In the genomic region with DNA sequence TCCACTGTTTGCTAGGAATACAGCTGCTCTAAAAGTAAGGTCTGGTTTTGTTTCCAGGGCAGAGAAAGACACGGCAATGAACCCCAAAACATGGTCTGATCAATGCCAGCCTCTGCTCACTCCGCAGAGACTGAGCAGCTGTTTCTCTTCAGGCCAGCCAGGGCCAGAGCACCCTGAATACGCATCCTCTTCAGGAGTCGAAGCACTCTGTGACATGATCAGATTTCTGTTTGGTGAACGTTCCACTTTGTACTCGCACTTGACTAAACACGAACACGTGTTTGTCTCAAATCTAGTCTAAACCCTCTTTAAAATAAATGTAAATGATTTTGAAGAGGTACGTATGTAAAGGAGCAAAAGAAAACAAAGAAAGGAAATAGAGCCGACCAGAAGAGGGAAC, we compare ENCODE assay signal across 25 mouse cellular contexts.
DNase-seq lines count a peak whose midpoint lies in the region; ATAC-seq lines count a peak whose summit lies in the region.
"Had no signal": no experiment of that assay in that cellular context is flagged by ENCODE, and none has a peak within 500 bp of the region (broad histone marks: within the 10 kb centered on the region; RNA-seq: fewer than 3 reads in every experiment).

No protein-coding gene starts in this region.

- no peaks in the 10 kb centered on the region for H3K27me3 ChIP-seq in embryonic facial prominence, embryonic 11.5 days (ENCODE audit: control insufficient read depth, insufficient read depth, low read length)
- no peaks in the 10 kb centered on the region for H3K27me3 ChIP-seq in embryonic facial prominence, embryonic 10.5 days (replicated peaks; ENCODE audit: low read depth, poor library complexity, severe bottlenecking)
- H3K27me3 ChIP-seq in limb, embryonic 12.5 days = no peaks in the 10 kb centered on the region
- H3K27me3 ChIP-seq in limb, embryonic 10.5 days (ENCODE audit: low read depth, poor library complexity, severe bottlenecking) = no peaks in the 10 kb centered on the region
- no peaks in the 10 kb centered on the region for H3K27me3 ChIP-seq in embryonic facial prominence, embryonic 12.5 days
- H3K27me3 ChIP-seq in embryonic facial prominence, embryonic 14.5 days (replicated peaks; ENCODE audit: control insufficient read depth, insufficient read depth, low read length) = no peaks in the 10 kb centered on the region
- H3K27me3 ChIP-seq: CH12.LX; forebrain, embryonic 13.5 days; forebrain, embryonic 15.5 days had no signal

- ATAC-seq in embryonic facial prominence, embryonic 11.5 days (replicated peaks; ENCODE audit: insufficient number of reproducible peaks, low FRiP score, low TSS enrichment, low read depth) = no peak
- no peak for ATAC-seq in limb, embryonic 12.5 days (ENCODE audit: insufficient number of reproducible peaks, insufficient read depth, low FRiP score, low TSS enrichment, low read depth)
- ATAC-seq in embryonic facial prominence, embryonic 12.5 days (ENCODE audit: insufficient number of reproducible peaks, insufficient read depth, low FRiP score, low TSS enrichment) = no peak; the same call in 1 of the 2 replicates
- no peak; the same call in 1 of the 2 replicates for ATAC-seq in embryonic facial prominence, embryonic 14.5 days (ENCODE audit: low read depth)
- ATAC-seq: activated CD4-positive, CD25-positive, alpha-beta regulatory T cell, adult 4 months; CD4-positive, CD25-positive, alpha-beta regulatory T cell, adult 4 months; forebrain, embryonic 13.5 days; forebrain, embryonic 15.5 days; forebrain, postnatal 0 days; Patski had no signal

- H3K4me3 ChIP-seq in embryonic facial prominence, embryonic 11.5 days (ENCODE audit: low read depth, low read length) = no peak overlapping the region
- no peak overlapping the region for H3K4me3 ChIP-seq in embryonic facial prominence, embryonic 10.5 days
- no peak overlapping the region for H3K4me3 ChIP-seq in limb, embryonic 12.5 days (replicated peaks)
- no peak overlapping the region for H3K4me3 ChIP-seq in limb, embryonic 10.5 days
- no peak overlapping the region for H3K4me3 ChIP-seq in embryonic facial prominence, embryonic 12.5 days
- no peak overlapping the region for H3K4me3 ChIP-seq in embryonic facial prominence, embryonic 14.5 days (ENCODE audit: low read depth, low read length)
- H3K4me3 ChIP-seq: forebrain, embryonic 13.5 days; forebrain, embryonic 15.5 days had no signal

- H3K27ac ChIP-seq in embryonic facial prominence, embryonic 11.5 days (replicated peaks; ENCODE audit: low read depth, low read length) = peak overlapping the region; percentile 41; the same call in 1 of the 2 replicates
- no peak overlapping the region for H3K27ac ChIP-seq in embryonic facial prominence, embryonic 10.5 days (replicated peaks)
- H3K27ac ChIP-seq in limb, embryonic 12.5 days = 0 out of 2 replicates have a peak overlapping the region, but pooled peaks have one; percentile 2
- H3K27ac ChIP-seq in limb, embryonic 10.5 days = no peak overlapping the region
- H3K27ac ChIP-seq in embryonic facial prominence, embryonic 12.5 days = peak overlapping the region; percentile 32; the same call in 1 of the 2 replicates
- 0 out of 2 replicates have a peak overlapping the region, but pooled peaks have one; percentile 8 for H3K27ac ChIP-seq in embryonic facial prominence, embryonic 14.5 days (replicated peaks; ENCODE audit: low read depth, low read length)
- H3K27ac ChIP-seq: forebrain, embryonic 13.5 days; forebrain, embryonic 15.5 days had no signal

- H3K4me1 ChIP-seq in embryonic facial prominence, embryonic 11.5 days (ENCODE audit: control insufficient read depth, insufficient read depth, low read length) = no peaks in the 10 kb centered on the region
- H3K4me1 ChIP-seq in embryonic facial prominence, embryonic 10.5 days = peaks cover 17% of the 10 kb centered on the region
- H3K4me1 ChIP-seq in limb, embryonic 12.5 days (replicated peaks) = 0 out of 2 replicates have a peak, but pooled peaks cover 11% of the 10 kb centered on the region
- H3K4me1 ChIP-seq in limb, embryonic 10.5 days = peaks cover 10% of the 10 kb centered on the region
- peaks cover 24% of the 10 kb centered on the region for H3K4me1 ChIP-seq in embryonic facial prominence, embryonic 12.5 days
- peaks cover 15% of the 10 kb centered on the region for H3K4me1 ChIP-seq in embryonic facial prominence, embryonic 14.5 days (ENCODE audit: control insufficient read depth, insufficient read depth, low read length)
- H3K4me1 ChIP-seq: forebrain, embryonic 13.5 days had no signal

- no peak overlapping the region; the same call in 1 of the 2 replicates for H3K9ac ChIP-seq in embryonic facial prominence, embryonic 11.5 days (replicated peaks; ENCODE audit: low read length)
- no peak overlapping the region for H3K9ac ChIP-seq in limb, embryonic 12.5 days (replicated peaks)
- H3K9ac ChIP-seq in embryonic facial prominence, embryonic 12.5 days = no peak overlapping the region
- H3K9ac ChIP-seq in embryonic facial prominence, embryonic 14.5 days (ENCODE audit: low read depth, low read length) = 0 out of 2 replicates have a peak overlapping the region, but pooled peaks have one; percentile 21
- H3K9ac ChIP-seq: forebrain, embryonic 13.5 days; forebrain, embryonic 15.5 days; forebrain, postnatal 0 days had no signal

- H3K4me2 ChIP-seq in embryonic facial prominence, embryonic 11.5 days (ENCODE audit: low read depth, low read length) = no peak overlapping the region
- no peak overlapping the region for H3K4me2 ChIP-seq in limb, embryonic 12.5 days
- no peak overlapping the region for H3K4me2 ChIP-seq in embryonic facial prominence, embryonic 12.5 days (replicated peaks)
- peak overlapping the region; percentile 12; the same call in 1 of the 2 replicates for H3K4me2 ChIP-seq in embryonic facial prominence, embryonic 14.5 days (ENCODE audit: low read depth, low read length)
- H3K4me2 ChIP-seq: forebrain, embryonic 13.5 days; forebrain, embryonic 15.5 days had no signal

- no peaks in the 10 kb centered on the region for H3K36me3 ChIP-seq in embryonic facial prominence, embryonic 11.5 days (replicated peaks; ENCODE audit: control insufficient read depth, insufficient read depth, low read depth, low read length)
- peaks cover 6% of the 10 kb centered on the region for H3K36me3 ChIP-seq in embryonic facial prominence, embryonic 10.5 days (replicated peaks)
- no peaks in the 10 kb centered on the region for H3K36me3 ChIP-seq in limb, embryonic 12.5 days
- H3K36me3 ChIP-seq in limb, embryonic 10.5 days = 0 out of 2 replicates have a peak, but pooled peaks cover 3% of the 10 kb centered on the region
- H3K36me3 ChIP-seq in embryonic facial prominence, embryonic 12.5 days = peaks cover 10% of the 10 kb centered on the region; the same call in 1 of the 2 replicates
- peaks cover 8% of the 10 kb centered on the region; the same call in 1 of the 2 replicates for H3K36me3 ChIP-seq in embryonic facial prominence, embryonic 14.5 days (ENCODE audit: control insufficient read depth, insufficient read depth, low read length)
- H3K36me3 ChIP-seq: forebrain, embryonic 15.5 days; G1E had no signal

- no peaks in the 10 kb centered on the region for H3K9me3 ChIP-seq in embryonic facial prominence, embryonic 11.5 days (replicated peaks; ENCODE audit: control insufficient read depth, low read length)
- no peaks in the 10 kb centered on the region for H3K9me3 ChIP-seq in embryonic facial prominence, embryonic 10.5 days
- H3K9me3 ChIP-seq in limb, embryonic 12.5 days = no peaks in the 10 kb centered on the region
- no peaks in the 10 kb centered on the region for H3K9me3 ChIP-seq in limb, embryonic 10.5 days (replicated peaks)
- H3K9me3 ChIP-seq in embryonic facial prominence, embryonic 12.5 days = no peaks in the 10 kb centered on the region
- no peaks in the 10 kb centered on the region for H3K9me3 ChIP-seq in embryonic facial prominence, embryonic 14.5 days (ENCODE audit: control insufficient read depth, low read length)
- H3K9me3 ChIP-seq: forebrain, embryonic 13.5 days; forebrain, embryonic 15.5 days had no signal

- DNase-seq in embryonic facial prominence, embryonic 11.5 days (ENCODE audit: low spot score) = peak; percentile 57
- DNase-seq in embryonic facial prominence, embryonic 10.5 days (ENCODE audit: low spot score) = no peak
- DNase-seq in limb, embryonic 10.5 days (ENCODE audit: low spot score) = no peak
- DNase-seq in embryonic facial prominence, embryonic 14.5 days (ENCODE audit: low spot score) = peak; percentile 15
- DNase-seq in heart, postnatal 4 days = no peak
- DNase-seq: adrenal gland, adult 8-10 months; adrenal gland, postnatal 14 days; B cell, adult 2 months; cerebellum, adult 11 months; cerebellum, adult 18-20 months; cerebellum, adult 8-10 months; cerebellum, adult 9-11 months; cerebellum, postnatal 14 days; cerebellum, postnatal 36 days; embryo, embryonic 11 days; forebrain, postnatal 0 days had no signal

- WGBS in embryonic facial prominence, embryonic 11.5 days = 35% methylated on average over 10 of the region's 10 CpGs
- WGBS in embryonic facial prominence, embryonic 10.5 days = 54% methylated on average over 10 of the region's 10 CpGs
- WGBS in limb, embryonic 12.5 days = 69% methylated on average over 10 of the region's 10 CpGs
- 84% methylated on average over 10 of the region's 10 CpGs for WGBS in limb, embryonic 10.5 days
- 21% methylated on average over 10 of the region's 10 CpGs for WGBS in embryonic facial prominence, embryonic 12.5 days
- WGBS in embryonic facial prominence, embryonic 14.5 days = 28% methylated on average over 10 of the region's 10 CpGs

Comparison
In these comparisons a context has a peak if more than half of its experiments do, and no peak if none do; other contexts are left out.
1. DNase-seq: peak in embryonic facial prominence, embryonic 11.5 days (single experiment) and embryonic facial prominence, embryonic 14.5 days (single experiment); none in embryonic facial prominence, embryonic 10.5 days (single experiment), limb, embryonic 10.5 days (single experiment) and heart, postnatal 4 days (single experiment).
2. H3K27ac ChIP-seq: peak in embryonic facial prominence, embryonic 11.5 days (single experiment), limb, embryonic 12.5 days (single experiment), embryonic facial prominence, embryonic 12.5 days (single experiment) and embryonic facial prominence, embryonic 14.5 days (single experiment); none in embryonic facial prominence, embryonic 10.5 days (single experiment) and limb, embryonic 10.5 days (single experiment).